Mouse (Mus musculus) small intestine, adult 2 months (tissue): ENCODE results near the gene Pcbp2.

ENCODE experiments used
- CTCF ChIP-seq: fragments of 200-500 bp; IDR thresholded peaks from 2 replicates; pipeline ENCODE4 v1.5.1; 2012; ENCODE audit warnings: low read depth, mild to moderate bottlenecking, control low read depth, inconsistent platforms, low read length, moderate library complexity, mixed read lengths; ENCODE audit not compliant: insufficient replicate concordance, insufficient read length; ENCODE audit errors: extremely low read depth
- POLR2A ChIP-seq: fragments of 200-500 bp; IDR thresholded peaks from 2 replicates; pipeline ENCODE4 v1.6.1; 2012; ENCODE audit warnings: low read depth, mild to moderate bottlenecking, control low read depth, inconsistent platforms, low read length, moderate library complexity

DNA sequence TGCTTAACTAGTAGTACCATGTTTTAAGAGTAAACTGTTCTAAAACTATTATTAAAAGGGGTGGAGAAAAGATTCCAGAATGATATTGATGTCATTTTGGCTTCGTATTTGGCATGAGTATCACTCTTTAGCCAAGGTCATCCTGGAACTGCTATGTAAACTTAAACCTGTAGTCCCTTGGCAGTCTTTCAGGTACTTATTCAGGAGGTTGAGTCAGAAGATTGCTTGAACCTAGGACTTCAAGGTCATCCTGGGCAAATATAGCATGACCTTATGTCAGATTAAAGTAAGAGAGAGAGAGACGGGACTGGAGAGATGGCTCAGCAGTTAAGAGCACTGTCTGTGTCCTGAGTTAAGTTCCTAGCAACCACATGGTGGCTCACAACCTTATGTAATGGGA lies 45.7 kb upstream of the Pcbp2 start:
- no peak for TF ChIP-seq POLR2A
- no peak for TF ChIP-seq CTCF
